Mouse (Mus musculus): ENCODE measurements around the gene Ppp2r3a.

DNA sequence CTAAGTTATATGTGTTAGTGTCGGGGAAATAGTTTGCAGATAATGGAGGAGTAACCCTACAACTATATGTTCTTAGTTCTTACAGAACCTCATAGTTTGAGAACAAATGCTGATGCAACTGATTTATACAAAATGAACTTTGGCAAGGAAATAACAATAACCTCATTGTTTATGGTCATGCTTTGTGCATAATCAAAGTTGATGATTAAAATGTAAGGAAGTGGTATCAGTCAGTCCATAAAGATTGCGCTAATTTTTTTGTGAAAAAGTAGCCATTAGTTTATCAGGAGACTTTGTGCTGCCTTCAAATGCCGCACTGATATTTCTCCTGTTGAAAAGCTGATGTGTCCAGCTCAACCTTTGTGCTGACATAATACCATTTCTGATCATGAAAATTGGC lies 149.3 kb downstream of the Ppp2r3a start:
- no peak for TF ChIP-seq POLR2A (IDR thresholded peaks at IDR 0.05; ENCODE audit: borderline replicate concordance, extremely low read depth, insufficient read depth, insufficient read length, poor library complexity, severe bottlenecking)
- no peak for TF ChIP-seq CTCF (IDR thresholded peaks at IDR 0.05; ENCODE audit: borderline replicate concordance, extremely low read depth, insufficient read depth, insufficient read length)

All from brain, embryonic 14.5 days (tissue).